Mouse (Mus musculus) liver, embryonic 14.5 days (tissue): ENCODE results near the gene Selenom. TPM values are rescaled to one million over a fixed set of nuclear protein-coding genes. Genes with fewer than 3 reads are reported as not detected.

Experiments used
- ATAC-seq: fragments of 200-750 bp; cut with Nextera tagmentation; 2 replicates; pipeline ENCODE4 v1.8.0; 2017; ENCODE audit warnings: moderate number of reproducible peaks, mild to moderate bottlenecking, moderate library complexity; ENCODE audit not compliant: insufficient read depth
- DNase-seq, 3 experiments: peaks; one replicate each; pipeline ENCODE4 v3.0.0-alpha.2; 2012 to 2013; ENCODE audit warnings: low read depth in 3 of 3, low spot score in 3 of 3
- H3K27ac ChIP-seq: fragments of 300-500 bp; sonication (generic); 2 replicates; pipeline ENCODE4 v1.5.1; 2014; ENCODE audit warnings: moderate library complexity, mild to moderate bottlenecking, control low read depth, inconsistent platforms
- H3K27me3 ChIP-seq: fragments of 300-500 bp; sonication (generic); 2 replicates; pipeline ENCODE4 v1.6.1; 2014; ENCODE audit warnings: mild to moderate bottlenecking, low read length, moderate library complexity; ENCODE audit not compliant: control insufficient read depth, insufficient read depth
- H3K36me3 ChIP-seq: fragments of 300-500 bp; sonication (generic); replicated peaks from 2 replicates; pipeline ENCODE4 v1.6.1; 2014; ENCODE audit warnings: low read depth; ENCODE audit not compliant: control insufficient read depth, insufficient read depth
- H3K4me1 ChIP-seq, 2 experiments: fragments of 200-500 bp in 1 of 2; fragments of 300-500 bp in 1 of 2; sonication (generic) in 1 of 2; replicated peaks; 2 replicates each; pipeline ENCODE4 v1.6.1; 2012 to 2014; ENCODE audit warnings: antibody characterized with exemption in 1 of 2, inconsistent platforms in 1 of 2, low read length in 1 of 2; ENCODE audit not compliant: control insufficient read depth in 2 of 2, insufficient read depth in 2 of 2
- H3K4me2 ChIP-seq: fragments of 300-500 bp; sonication (generic); 2 replicates; pipeline ENCODE4 v1.6.1; 2014; ENCODE audit warnings: low read depth, mild to moderate bottlenecking, control low read depth, moderate library complexity
- H3K4me3 ChIP-seq, 2 experiments: fragments of 200-500 bp in 1 of 2; fragments of 300-500 bp in 1 of 2; sonication (generic) in 1 of 2; 2 replicates each; pipeline ENCODE4 v1.5.1; 2012 to 2014; ENCODE audit warnings: low read depth in 2 of 2, low read length in 2 of 2, mild to moderate bottlenecking in 2 of 2, control low read depth in 1 of 2, inconsistent platforms in 1 of 2, moderate library complexity in 1 of 2; ENCODE audit not compliant: insufficient read depth in 1 of 2
- H3K9ac ChIP-seq: fragments of 300-500 bp; sonication (generic); replicated peaks from 2 replicates; pipeline ENCODE4 v1.6.1; 2014; ENCODE audit warnings: mild to moderate bottlenecking, control low read depth, moderate library complexity
- H3K9me3 ChIP-seq: fragments of 300-500 bp; sonication (generic); 2 replicates; pipeline ENCODE4 v1.6.1; 2016; ENCODE audit warnings: low read length, mixed read lengths; ENCODE audit not compliant: control insufficient read depth
- CTCF ChIP-seq: IDR thresholded peaks from 2 replicates; pipeline ENCODE4 v1.5.1; 2016; ENCODE audit warnings: antibody characterized with exemption, low read depth, control low read depth
- EP300 ChIP-seq: IDR thresholded peaks from 2 replicates; pipeline ENCODE4 v1.6.1; 2016; ENCODE audit warnings: antibody characterized with exemption, low read depth
- WGBS: fragments of 180-500 bp; shearing (Covaris S2); extraction: QIAGEN DNeasy Blood & Tissue Kit; methylation state at CpG from one replicate; pipeline ENCODE4 v1.1.7; 2014; ENCODE audit not compliant: insufficient replicate concordance; 5-methylcytosine and 5-hydroxymethylcytosine counted together
- polyA plus RNA-seq, 2 experiments: library from polyadenylated mRNA; depleted of rRNA in 1 of 2; stranded (reverse) in 1 of 2; unstranded in 1 of 2; fragments of >200 nt; fragmentation: Nextera tagmentation in 1 of 2; extraction: Ambion mirVana in 1 of 2; gene quantifications; 2 replicates each; pipeline versions ENCODE4 v1.2.1 to v1.2.3; 2012 to 2014

Gene Selenom
- polyA plus RNA-seq, 2 experiments, result 8.5 to 10.3 TPM

DNA sequence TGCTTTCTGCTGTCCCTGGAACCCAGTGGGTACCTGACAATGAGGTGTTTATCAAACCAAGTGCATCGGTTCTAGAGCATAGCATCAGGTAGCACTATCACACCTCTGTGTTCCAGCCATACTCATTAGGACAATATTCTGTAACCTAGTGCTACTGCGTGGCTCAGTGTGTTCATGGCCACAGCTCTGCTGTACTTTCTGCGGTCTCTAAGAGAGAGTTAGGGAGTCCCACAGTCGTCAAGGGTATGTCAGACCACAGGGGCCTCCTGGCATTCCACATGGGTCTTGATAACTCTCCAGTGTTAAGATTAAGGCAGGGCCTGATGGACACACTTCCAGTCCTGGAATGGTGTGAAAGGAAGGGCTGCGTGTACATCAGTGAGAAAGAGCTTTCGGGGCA lies 49.4 kb downstream of the Selenom start:
- no peak overlapping the region for H3K9ac ChIP-seq
- no peak overlapping the region for H3K4me3 ChIP-seq
- peaks cover 0 to 7% of the 10 kb centered on the region in 2 experiments; a peak in 1 of 4 replicates for H3K4me1 ChIP-seq
- ATAC-seq (no peak), DNase-seq (no peak)
- no peaks in the 10 kb centered on the region for H3K27me3 ChIP-seq
- H3K27ac ChIP-seq, result no peak overlapping the region
- no peaks in the 10 kb centered on the region for H3K36me3 ChIP-seq
- TF ChIP-seq CTCF (no peak), EP300 (no peak)
- H3K4me2 ChIP-seq, result no peak overlapping the region
- 71% methylated on average over 6 of the region's 6 CpGs for WGBS
- H3K9me3 ChIP-seq, result no peaks in the 10 kb centered on the region

DNA sequence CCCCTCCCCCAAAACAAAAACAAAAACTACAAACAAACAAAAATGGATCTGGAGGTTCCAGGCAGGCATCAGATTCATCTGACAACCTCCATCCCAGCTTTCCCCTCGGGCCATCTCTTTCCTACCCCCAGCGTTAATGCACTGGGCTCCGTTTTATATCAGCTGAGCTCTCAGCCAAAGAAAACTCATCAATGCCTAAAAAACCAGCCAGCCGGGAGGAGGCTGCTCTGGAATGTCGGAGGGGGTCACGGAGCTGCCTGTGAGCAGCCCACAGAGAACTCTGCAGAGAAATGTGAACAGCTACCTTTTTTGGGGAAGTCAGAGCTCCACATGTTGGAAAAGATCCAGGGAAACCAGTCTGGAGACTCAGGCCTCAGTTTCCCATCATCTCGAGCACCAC lies 50.0 kb downstream of the Selenom start:
- WGBS, result 61% methylated on average over 7 of the region's 7 CpGs
- Histone ChIP-seq H3K4me2 (no peak overlapping the region), H3K9me3 (no peaks in the 10 kb centered on the region), H3K4me3 (no peak overlapping the region), H3K4me1 (peaks cover 0 to 7% of the 10 kb centered on the region in 2 experiments; a peak in 1 of 4 replicates), H3K36me3 (no peaks in the 10 kb centered on the region), H3K27me3 (no peaks in the 10 kb centered on the region), H3K27ac (no peak overlapping the region), H3K9ac (no peak overlapping the region)
- ATAC-seq (no peak), DNase-seq (no peak)
- no peak for TF ChIP-seq EP300
- no peak for TF ChIP-seq CTCF

- Histone ChIP-seq H3K9ac (no peak overlapping the region), H3K4me1 (peaks cover 0 to 7% of the 10 kb centered on the region in 2 experiments; a peak in 1 of 4 replicates), H3K9me3 (no peaks in the 10 kb centered on the region), H3K27ac (no peak overlapping the region), H3K4me3 (no peak overlapping the region), H3K36me3 (no peaks in the 10 kb centered on the region), H3K27me3 (no peaks in the 10 kb centered on the region), H3K4me2 (no peak overlapping the region)
- TF ChIP-seq EP300, result no peak
- no peak for TF ChIP-seq CTCF
- peak; percentile 77 for ATAC-seq
- peak in 2 of 3 experiments; percentile 12 to 20 for DNase-seq
- WGBS, result 72% methylated on average over 4 of the region's 4 CpGs
These were observed 51.5 kb downstream of the Selenom start for GRCm38 (mm10) chr11:3566018-3566417.

Other genes starting within 250 kb of the Selenom start
- gene Drg1, start 248.3 kb upstream of the Selenom start, polyA plus RNA-seq (2012; rRNA removed), result 24.6 and 38.4 TPM in 2 replicates
- gene Drg1, start 248.3 kb upstream of the Selenom start, polyA plus RNA-seq (2014; fragmentation: Nextera tagmentation; extraction: Ambion mirVana), result 112 and 118 TPM in 2 replicates
- 15.2 and 16.2 TPM in 2 replicates for gene Patz1, start 225.8 kb upstream of the Selenom start, polyA plus RNA-seq (2012; rRNA removed)
- gene Patz1, start 225.8 kb upstream of the Selenom start, polyA plus RNA-seq (2014; fragmentation: Nextera tagmentation; extraction: Ambion mirVana), result 11.6 and 12.7 TPM in 2 replicates
- 0.79 and 0.96 TPM in 2 replicates for gene Pik3ip1, start 184.3 kb upstream of the Selenom start, polyA plus RNA-seq (2012; rRNA removed)
- gene Pik3ip1, start 184.3 kb upstream of the Selenom start, polyA plus RNA-seq (2014; fragmentation: Nextera tagmentation; extraction: Ambion mirVana), result 0.42 and 0.94 TPM in 2 replicates
- 7.1 and 7.4 TPM in 2 replicates for gene Limk2, start 105.5 kb upstream of the Selenom start, polyA plus RNA-seq (2012; rRNA removed)
- 7.0 and 9.5 TPM in 2 replicates for gene Limk2, start 105.5 kb upstream of the Selenom start, polyA plus RNA-seq (2014; fragmentation: Nextera tagmentation; extraction: Ambion mirVana)
- 5.0 and 5.5 TPM in 2 replicates for gene Rnf185, start 62.3 kb upstream of the Selenom start, polyA plus RNA-seq (2012; rRNA removed)
- 8.5 and 9.2 TPM in 2 replicates for gene Rnf185, start 62.3 kb upstream of the Selenom start, polyA plus RNA-seq (2014; fragmentation: Nextera tagmentation; extraction: Ambion mirVana)
- 0.06 and 0.11 TPM in 2 replicates for gene Pla2g3, start 26.4 kb upstream of the Selenom start, polyA plus RNA-seq (2012; rRNA removed)
- gene Pla2g3, start 26.4 kb upstream of the Selenom start, polyA plus RNA-seq (2014; fragmentation: Nextera tagmentation; extraction: Ambion mirVana), result 0.04 and 0.13 TPM in 2 replicates
- gene Inpp5j, start 9.9 kb upstream of the Selenom start, polyA plus RNA-seq (2012; rRNA removed), result 0.23 and 0.31 TPM in 2 replicates
- gene Inpp5j, start 9.9 kb upstream of the Selenom start, polyA plus RNA-seq (2014; fragmentation: Nextera tagmentation; extraction: Ambion mirVana), result 0.27 and 0.38 TPM in 2 replicates
- 3.3 and 4.5 TPM in 2 replicates for gene Smtn, start 25.9 kb downstream of the Selenom start, polyA plus RNA-seq (2012; rRNA removed)
- gene Smtn, start 25.9 kb downstream of the Selenom start, polyA plus RNA-seq (2014; fragmentation: Nextera tagmentation; extraction: Ambion mirVana), result 7.4 and 8.7 TPM in 2 replicates
- 3.9 and 5.6 TPM in 2 replicates for gene Morc2a, start 134.5 kb downstream of the Selenom start, polyA plus RNA-seq (2012; rRNA removed)
- gene Morc2a, start 134.5 kb downstream of the Selenom start, polyA plus RNA-seq (2014; fragmentation: Nextera tagmentation; extraction: Ambion mirVana), result 3.2 and 4.2 TPM in 2 replicates